Mouse (Mus musculus): ENCODE measurements around the gene Mdm4.

- TF ChIP-seq EP300 (IDR thresholded peaks at IDR 0.05; ENCODE audit: low read depth) (no peak), CTCF (IDR thresholded peaks at IDR 0.05; ENCODE audit: low read depth) (no peak)
Measured at GRCm38 (mm10) chr1:133027980-133028379, 2.4 kb downstream of the Mdm4 start.
